Mouse (Mus musculus): ENCODE data around the gene Pls3.

Pls3 gene

GRCm38 (mm10) chrX:75874332-75875291 lies at the start of gene Pls3:
Pls3 (minus strand) TSS chrX:75875182.
- DNase-seq (ENCODE audit: low read depth, low spot score): peak; percentile 92

- no peak for DNase-seq (ENCODE audit: low read depth, low spot score)
Measured at GRCm38 (mm10) chrX:75895716-75896115, 20.7 kb upstream of the Pls3 start.

- no peak for DNase-seq (ENCODE audit: low read depth, low spot score)
Measured at GRCm38 (mm10) chrX:75875566-75875965, 584 bp upstream of the Pls3 start.

- peak; percentile 16 for DNase-seq (ENCODE audit: low read depth, low spot score)
Measured at GRCm38 (mm10) chrX:75873813-75874212, 1.2 kb downstream of the Pls3 start.

- peak; percentile 8 for DNase-seq (ENCODE audit: low read depth, low spot score)
Measured at GRCm38 (mm10) chrX:75873253-75873652, 1.7 kb downstream of the Pls3 start.

- DNase-seq (ENCODE audit: low read depth, low spot score): no peak
Measured at GRCm38 (mm10) chrX:75871855-75872254, 3.1 kb downstream of the Pls3 start.

GRCm38 (mm10) chrX:75861715-75862114 lies 13.3 kb downstream of the Pls3 start:
- no peak for DNase-seq (ENCODE audit: low read depth, low spot score)

GRCm38 (mm10) chrX:75854294-75854693 lies 20.7 kb downstream of the Pls3 start:
- no peak for DNase-seq (ENCODE audit: low read depth, low spot score)

GRCm38 (mm10) chrX:75844290-75844689 lies 30.7 kb downstream of the Pls3 start:
- DNase-seq (ENCODE audit: low read depth, low spot score): no peak

GRCm38 (mm10) chrX:75842835-75843234 lies 32.1 kb downstream of the Pls3 start:
- DNase-seq (ENCODE audit: low read depth, low spot score): no peak

- DNase-seq (ENCODE audit: low read depth, low spot score): no peak
Measured at GRCm38 (mm10) chrX:75842120-75842519, 32.9 kb downstream of the Pls3 start.

- DNase-seq (ENCODE audit: low read depth, low spot score): no peak
Measured at GRCm38 (mm10) chrX:75840263-75840662, 34.7 kb downstream of the Pls3 start.

- no peak for DNase-seq (ENCODE audit: low read depth, low spot score)
Measured at GRCm38 (mm10) chrX:75834836-75835235, 40.1 kb downstream of the Pls3 start.

GRCm38 (mm10) chrX:75834286-75834685 lies 40.7 kb downstream of the Pls3 start:
- DNase-seq (ENCODE audit: low read depth, low spot score): no peak

- no peak for DNase-seq (ENCODE audit: low read depth, low spot score)
Measured at GRCm38 (mm10) chrX:75833006-75833641, 41.9 kb downstream of the Pls3 start.

- DNase-seq (ENCODE audit: low read depth, low spot score): peak; percentile 62
Measured at GRCm38 (mm10) chrX:75829867-75830255, 45.1 kb downstream of the Pls3 start.

GRCm38 (mm10) chrX:75829240-75829866 lies 45.6 kb downstream of the Pls3 start:
- DNase-seq (ENCODE audit: low read depth, low spot score): peak; percentile 11

- DNase-seq (ENCODE audit: low read depth, low spot score): no peak
Measured at GRCm38 (mm10) chrX:75818647-75819271, 56.2 kb downstream of the Pls3 start.

- peak; percentile 19 for DNase-seq (ENCODE audit: low read depth, low spot score)
Measured at GRCm38 (mm10) chrX:75814958-75815357, 60.0 kb downstream of the Pls3 start.

GRCm38 (mm10) chrX:75814123-75814522 lies 60.9 kb downstream of the Pls3 start:
- DNase-seq (ENCODE audit: low read depth, low spot score): no peak

- peak; percentile 47 for DNase-seq (ENCODE audit: low read depth, low spot score)
Measured at GRCm38 (mm10) chrX:75796583-75796982, 78.4 kb downstream of the Pls3 start.

- DNase-seq (ENCODE audit: low read depth, low spot score): no peak
Measured at GRCm38 (mm10) chrX:75779796-75780195, 95.2 kb downstream of the Pls3 start.
